Mouse (Mus musculus) CH12.LX (cell line): ENCODE data around the gene Slco4c1.

Source experiments
- CTCF ChIP-seq, 2 experiments: IDR thresholded peaks in 1 of 2; conservative IDR thresholded peaks in 1 of 2; 2 replicates each; pipeline ENCODE4 v1.5.1; 2011 to 2012; ENCODE audit warnings: low read depth in 2 of 2, low read length in 2 of 2, improper control_type of control experiment in 1 of 2, inconsistent platforms in 1 of 2, mild to moderate bottlenecking in 1 of 2, moderate library complexity in 1 of 2
- POLR2A ChIP-seq: IDR thresholded peaks from 2 replicates; pipeline ENCODE4 v1.6.1; 2011; ENCODE audit warnings: low read depth, mild to moderate bottlenecking, improper control_type of control experiment, low read length

- TF ChIP-seq CTCF (conservative IDR thresholded peaks at IDR 0.05 in 1 of 2, IDR thresholded peaks at IDR 0.05 in 1 of 2; ENCODE audit: low read depth in 2 of 2, low read length in 2 of 2) (no peak), POLR2A (no peak)
Measured at GRCm38 (mm10) chr1:96876076-96876475, 4.1 kb upstream of the Slco4c1 start.
